Mouse (Mus musculus) cerebellum, adult 18-20 months (tissue): ENCODE results near the gene Cenpe.
"Not testable (repeated sequence)": the region's sequence is repeated elsewhere in the genome, so short reads cannot be mapped to it uniquely, and the experiment has no call there.

Experiments used
- DNase-seq, 2 experiments: peaks; one replicate each; pipeline ENCODE4 v3.0.0; 2021

Gene Cenpe

GRCm38 (mm10) chr3:135211805-135212657 lies at the start of gene Cenpe:
Gene Cenpe (plus strand): TSS chr3:135212537.
- DNase-seq, result peak; percentile 88 to 90

GRCm38 (mm10) chr3:135171898-135172446 lies 40.4 kb upstream of the Cenpe start:
- no peak for DNase-seq

DNA sequence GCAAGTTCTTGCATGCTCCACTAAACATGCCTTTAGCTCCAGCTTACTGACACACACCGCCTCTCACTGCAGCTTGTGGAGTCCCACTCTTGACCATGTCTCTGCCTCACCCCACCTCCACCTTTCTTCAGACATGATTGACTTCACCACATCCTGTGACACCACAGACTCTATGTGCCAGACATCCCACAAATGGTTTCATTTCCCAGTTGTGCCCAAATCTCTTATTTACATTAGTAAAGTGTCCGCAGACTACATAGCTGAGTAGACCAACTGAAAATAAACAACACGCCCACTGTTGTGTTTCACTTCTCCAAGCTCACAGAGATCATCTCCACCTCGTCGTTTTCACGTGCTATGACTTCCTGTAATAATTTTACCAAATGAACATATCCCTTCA lies 20.5 kb upstream of the Cenpe start:
- no peak for DNase-seq

GRCm38 (mm10) chr3:135198051-135198450 lies 14.3 kb upstream of the Cenpe start:
- not testable (repeated sequence) for DNase-seq

- no peak for DNase-seq
These were observed 11.7 kb upstream of the Cenpe start for GRCm38 (mm10) chr3:135200409-135201303.

DNA sequence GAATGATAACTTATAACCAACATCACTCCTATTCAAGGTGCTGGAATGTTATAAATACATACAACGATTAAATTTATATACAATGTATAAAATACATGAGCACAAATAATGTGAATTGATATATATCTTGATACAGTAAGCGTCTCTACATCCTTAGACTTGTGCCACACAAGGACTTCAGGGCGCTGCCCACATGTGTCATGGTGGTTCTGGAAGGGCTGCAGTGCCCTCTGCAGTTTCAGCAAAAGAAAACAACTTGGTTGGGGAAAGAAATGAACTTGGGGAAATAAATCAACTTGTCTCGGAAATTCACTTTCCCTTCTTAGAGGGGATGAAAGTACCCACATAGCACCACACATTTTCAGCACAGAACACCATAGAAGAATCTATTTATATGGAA lies 5.7 kb upstream of the Cenpe start:
- DNase-seq, result no peak

GRCm38 (mm10) chr3:135212658-135213350 lies 467 bp downstream of the Cenpe start:
- DNase-seq, result no peak

DNA sequence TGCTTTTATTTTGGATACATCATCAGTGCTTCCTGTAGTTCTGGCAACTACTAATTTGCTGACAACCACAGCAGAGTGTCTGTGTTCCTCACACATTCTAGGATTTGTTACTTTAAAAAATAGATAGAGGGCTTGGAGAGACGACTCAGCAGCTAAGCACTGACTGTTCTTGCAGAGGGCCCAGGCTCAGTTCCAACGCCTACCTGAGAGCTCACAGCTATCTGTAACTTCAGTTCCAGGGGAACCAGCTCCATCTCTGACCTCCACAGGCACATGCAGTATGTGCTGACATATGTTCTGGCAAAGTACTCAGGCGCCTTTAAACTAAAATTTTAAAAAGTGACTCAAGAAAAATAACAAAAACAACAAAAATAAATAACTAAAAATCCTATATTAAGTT lies 19.7 kb downstream of the Cenpe start:
- no peak for DNase-seq

GRCm38 (mm10) chr3:135232462-135232861 lies 20.1 kb downstream of the Cenpe start:
- no peak for DNase-seq

DNA sequence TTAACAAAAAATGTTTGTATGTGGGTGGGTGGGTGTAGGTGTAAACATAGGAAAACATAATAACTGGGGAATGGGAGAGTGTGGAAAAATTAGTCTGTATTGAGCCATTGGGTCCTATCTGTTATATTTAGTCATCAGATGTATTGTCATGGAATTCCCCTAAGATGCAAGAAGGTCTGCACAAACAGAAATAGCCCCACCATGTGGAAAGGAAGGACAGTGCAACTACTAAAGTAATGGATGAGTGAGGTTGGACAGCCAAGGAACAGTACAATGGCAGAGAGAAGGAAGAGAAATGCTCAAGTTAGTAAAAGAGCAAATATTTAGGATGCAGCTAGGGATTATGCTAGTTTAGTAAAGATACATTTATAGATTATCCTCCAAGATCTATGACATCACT lies 33.4 kb downstream of the Cenpe start:
- DNase-seq, result no peak

GRCm38 (mm10) chr3:135246828-135247227 lies 34.5 kb downstream of the Cenpe start:
- no peak for DNase-seq

- DNase-seq, result no peak
These were observed 36.8 kb downstream of the Cenpe start for GRCm38 (mm10) chr3:135249104-135249503.

GRCm38 (mm10) chr3:135251825-135252224 lies 39.5 kb downstream of the Cenpe start:
- DNase-seq, result no peak

GRCm38 (mm10) chr3:135254784-135255183 lies 42.4 kb downstream of the Cenpe start:
- DNase-seq, result no peak

DNA sequence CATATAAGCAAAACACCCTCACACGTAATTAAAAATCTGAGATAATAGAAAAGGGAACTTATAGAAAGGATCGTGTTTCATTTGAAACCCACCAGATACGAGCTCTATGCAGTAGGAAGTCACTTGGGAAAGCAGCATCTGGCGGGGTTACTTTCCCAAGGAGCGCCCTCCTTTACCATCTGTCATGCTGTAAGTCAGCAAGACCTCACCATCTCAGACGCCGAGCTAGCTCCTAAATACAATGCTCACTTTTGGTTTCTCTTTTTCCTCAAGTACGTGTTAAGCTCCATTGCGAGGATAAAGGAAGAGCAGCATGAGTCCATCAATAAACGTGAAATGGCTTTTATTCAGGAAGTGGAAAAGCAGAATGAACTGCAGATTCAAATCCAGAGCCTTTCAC lies 46.6 kb downstream of the Cenpe start:
- DNase-seq, result no peak

DNA sequence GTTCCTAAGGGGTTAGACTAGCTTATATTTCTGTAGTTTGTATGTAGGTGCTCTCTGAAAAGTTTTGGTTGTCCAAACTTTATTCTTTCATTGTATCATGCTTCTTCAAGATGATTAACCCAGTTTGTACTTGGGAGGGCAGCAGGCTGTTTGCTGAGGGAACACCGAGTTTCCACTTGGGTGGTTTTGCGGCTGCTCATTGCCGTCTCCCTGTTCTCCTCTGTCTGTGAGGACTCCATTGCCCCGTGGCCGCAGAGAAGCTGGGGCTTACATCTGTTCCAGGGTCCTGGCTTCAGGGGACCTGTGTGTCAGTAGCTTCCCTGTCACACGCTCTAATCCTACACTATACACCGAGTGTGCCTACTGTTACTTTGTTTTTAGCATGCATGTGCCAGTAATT lies 47.9 kb downstream of the Cenpe start:
- DNase-seq, result no peak

- DNase-seq, result no peak
These were observed 56.3 kb downstream of the Cenpe start for GRCm38 (mm10) chr3:135268616-135269015.

GRCm38 (mm10) chr3:135269391-135269990 lies 57.2 kb downstream of the Cenpe start:
- no peak for DNase-seq

GRCm38 (mm10) chr3:135272627-135273026 lies 60.3 kb downstream of the Cenpe start:
- DNase-seq, result no peak

DNA sequence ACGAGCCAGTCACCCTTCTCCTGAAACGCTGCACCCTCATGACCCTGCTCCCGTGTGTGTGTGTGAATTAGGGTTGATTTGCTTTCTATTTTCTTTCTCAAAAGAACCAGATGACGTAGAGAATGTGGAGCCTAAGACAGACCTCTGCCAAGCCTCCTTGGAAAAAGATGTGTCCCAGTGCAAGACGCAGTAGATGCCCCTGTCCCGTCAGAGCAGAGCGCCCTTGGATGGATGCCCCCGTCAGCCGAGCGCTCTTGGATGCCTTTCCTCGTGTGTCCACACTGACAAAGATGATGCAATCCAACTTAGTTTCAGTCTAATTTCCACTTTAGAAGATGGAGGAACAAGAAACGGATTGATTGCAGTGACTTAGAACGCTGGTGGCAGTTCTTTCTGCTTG lies 60.7 kb downstream of the Cenpe start:
- no peak for DNase-seq

- no peak for DNase-seq
These were observed 67.8 kb downstream of the Cenpe start for GRCm38 (mm10) chr3:135280160-135280559.

GRCm38 (mm10) chr3:135280669-135281415 lies 68.5 kb downstream of the Cenpe start, which contains the start of gene Bdh2:
Gene Bdh2 (plus strand): TSS chr3:135281221.
- DNase-seq, result peak; percentile 58 to 63
